Mouse (Mus musculus): ENCODE data around the gene E2f4. TPM values are rescaled to one million over a fixed set of nuclear protein-coding genes. Genes with fewer than 3 reads are reported as not detected.

E2f4 gene
- total and polyA plus RNA-seq, 3 experiments = 39.9 to 198 (median 51.0) TPM

GRCm38 (mm10) chr8:105263244-105263912 is 34.1 kb upstream of the E2f4 start:
- dilution Hi-C loops (cut with MboI; ENCODE audit: extremely low pct_ligation_motif_present, extremely low pct_unique_long_range_greater_than_20kb, low sequenced_read_pairs) = no loop called here
- Histone ChIP-seq H3K4me3 (replicated peaks in 1 of 3; ENCODE audit: low read depth in 2 of 3, low read length in 2 of 3, poor library complexity in 1 of 3) (peak overlapping the region in 2 of 3 experiments; percentile 83 to 86), H3K36me3 (replicated peaks in 1 of 2; ENCODE audit: control insufficient read depth in 1 of 2, insufficient read depth in 1 of 2, low read length in 1 of 2) (peaks cover 29 to 36% of the 10 kb centered on the region in 2 experiments), H3K27me3 (replicated peaks) (no peaks in the 10 kb centered on the region), H3K27ac (ENCODE audit: insufficient read depth, low read depth) (no peak overlapping the region), H3K4me1 (ENCODE audit: control insufficient read depth in 1 of 2, insufficient read depth in 2 of 2) (peaks cover 9 to 54% of the 10 kb centered on the region in 2 experiments; a peak in 3 of 4 replicates), H3K79me2 (replicated peaks; ENCODE audit: control insufficient read depth, extremely low read depth, insufficient read depth, poor library complexity, severe bottlenecking) (no peaks in the 10 kb centered on the region), H3K9me3 (replicated peaks; ENCODE audit: low read length) (peaks cover 11% of the 10 kb centered on the region), H3K4me2 (ENCODE audit: insufficient read depth, low read depth, poor library complexity, severe bottlenecking) (peak overlapping the region; percentile 85), H3K9ac (ENCODE audit: insufficient read depth, low read depth) (0 out of 2 replicates have a peak overlapping the region, but pooled peaks have one; percentile 54)
- DNase-seq (ENCODE audit: extremely low read depth) = no peak
- in situ Hi-C loops (cut with MboI; ENCODE audit: low pct_ligation_motif_present, low pct_unique_long_range_greater_than_20kb, low sequenced_read_pairs) = no loop called here
- TF ChIP-seq ZNF384 (IDR thresholded peaks at IDR 0.05; ENCODE audit: low read depth, low read length) = peak; percentile 47
- TF ChIP-seq CTCF (conservative IDR thresholded peaks at IDR 0.05 in 1 of 2, IDR thresholded peaks at IDR 0.05 in 1 of 2; ENCODE audit: low read depth in 2 of 2, low read length in 2 of 2) = peak in 1 of 2 experiments; percentile 25; a peak in 1 of 4 replicates
- TF ChIP-seq RCOR1 (conservative IDR thresholded peaks at IDR 0.05; ENCODE audit: low read depth, low read length) = no peak

- peak within 1 kb of the TSS; percentile 79 to 86 (median 83) for H3K4me3 ChIP-seq (replicated peaks in 1 of 3; ENCODE audit: low read depth in 2 of 3, low read length in 2 of 3, poor library complexity in 1 of 3)
- in situ Hi-C loops (cut with MboI; ENCODE audit: low pct_ligation_motif_present, low pct_unique_long_range_greater_than_20kb, low sequenced_read_pairs) (no loop called here), dilution Hi-C loops (cut with MboI; ENCODE audit: extremely low pct_ligation_motif_present, extremely low pct_unique_long_range_greater_than_20kb, low sequenced_read_pairs) (no loop called here)
- DNase-seq (ENCODE audit: extremely low read depth) = peak; percentile 59
- peaks cover 9 to 49% of the 10 kb centered on the region in 2 experiments; a peak in 3 of 4 replicates for H3K4me1 ChIP-seq (ENCODE audit: control insufficient read depth in 1 of 2, insufficient read depth in 2 of 2)
- peak within 1 kb of the TSS; percentile 85 for H3K4me2 ChIP-seq (ENCODE audit: insufficient read depth, low read depth, poor library complexity, severe bottlenecking)
- H3K9me3 ChIP-seq (replicated peaks; ENCODE audit: low read length) = peaks cover 21% of the 10 kb centered on the region
- peaks cover 26 to 36% of the 10 kb centered on the region in 2 experiments for H3K36me3 ChIP-seq (replicated peaks in 1 of 2; ENCODE audit: control insufficient read depth in 1 of 2, insufficient read depth in 1 of 2, low read length in 1 of 2)
- peak within 1 kb of the TSS; percentile 24; the same call in 1 of the 2 replicates for H3K27ac ChIP-seq (ENCODE audit: insufficient read depth, low read depth)
- H3K79me2 ChIP-seq (replicated peaks; ENCODE audit: control insufficient read depth, extremely low read depth, insufficient read depth, poor library complexity, severe bottlenecking) = no peaks in the 10 kb centered on the region
- TF ChIP-seq SIN3A (IDR thresholded peaks at IDR 0.05; ENCODE audit: low read length) (peak; percentile 80; the same call in 1 of the 2 replicates), SMC3 (IDR thresholded peaks at IDR 0.05; ENCODE audit: low read depth, low read length) (no peak), HCFC1 (IDR thresholded peaks at IDR 0.05; ENCODE audit: low read depth, low read length) (peak; percentile 62), POLR2A (IDR thresholded peaks at IDR 0.05; ENCODE audit: low read depth, low read length) (peak; percentile 87), POLR2AphosphoS2 (IDR thresholded peaks at IDR 0.05; ENCODE audit: low read depth, low read length) (peak; percentile 47; the same call in 1 of the 2 replicates), ZMIZ1 (IDR thresholded peaks at IDR 0.05; ENCODE audit: low read depth, low read length) (peak; percentile 65), NRF1 (IDR thresholded peaks at IDR 0.05; ENCODE audit: low read depth, low read length) (peak; percentile 88), NELFE (IDR thresholded peaks at IDR 0.05; ENCODE audit: low read depth, low read length) (peak; percentile 77), MEF2A (IDR thresholded peaks at IDR 0.05; ENCODE audit: borderline replicate concordance, low read depth, low read length) (no peak), ELF1 (IDR thresholded peaks at IDR 0.05; ENCODE audit: low read depth, low read length) (peak; percentile 99), TCF12 (IDR thresholded peaks at IDR 0.05; ENCODE audit: low read depth, low read length) (peak; percentile 61), CHD1 (IDR thresholded peaks at IDR 0.05; ENCODE audit: low read depth, low read length) (0 out of 2 replicates have a peak, but pooled peaks have one; percentile 28), CTCF (conservative IDR thresholded peaks at IDR 0.05 in 1 of 2, IDR thresholded peaks at IDR 0.05 in 1 of 2; ENCODE audit: low read depth in 2 of 2, low read length in 2 of 2) (peak in 1 of 2 experiments; percentile 35; a peak in 2 of 4 replicates), MXI1 (IDR thresholded peaks at IDR 0.05; ENCODE audit: low read depth, low read length) (peak; percentile 65), ZNF384 (IDR thresholded peaks at IDR 0.05; ENCODE audit: low read depth, low read length) (no peak)
- H3K9ac ChIP-seq (ENCODE audit: insufficient read depth, low read depth) = peak within 1 kb of the TSS; percentile 64
- H3K27me3 ChIP-seq (replicated peaks) = no peaks in the 10 kb centered on the region
These were observed 33.2 kb upstream of the E2f4 start, which contains the start of the genes Tradd and Fbxl8 for GRCm38 (mm10) chr8:105264024-105264982. Gene Tradd, minus strand, starts transcription at chr8:105264609. Gene Fbxl8, plus strand, starts transcription at chr8:105264648.

Data from CH12.LX (cell line).